Mouse (Mus musculus) embryo, embryonic 10 days (tissue): ENCODE measurements at regions not wholly inside any gene's neighbourhood (a gene's known extent, or its start where the extent isn't known, plus 50 kb on each side); places are given as distances from the start of the nearest gene placed in this dataset.
"Not testable (repeated sequence)": the region's sequence is repeated elsewhere in the genome, so short reads cannot be mapped to it uniquely, and the experiment has no call there.

Source experiments
- DNase-seq: peaks from one replicate; pipeline ENCODE4 v3.0.0-alpha.2; 2015; ENCODE audit warnings: low spot score

DNA sequence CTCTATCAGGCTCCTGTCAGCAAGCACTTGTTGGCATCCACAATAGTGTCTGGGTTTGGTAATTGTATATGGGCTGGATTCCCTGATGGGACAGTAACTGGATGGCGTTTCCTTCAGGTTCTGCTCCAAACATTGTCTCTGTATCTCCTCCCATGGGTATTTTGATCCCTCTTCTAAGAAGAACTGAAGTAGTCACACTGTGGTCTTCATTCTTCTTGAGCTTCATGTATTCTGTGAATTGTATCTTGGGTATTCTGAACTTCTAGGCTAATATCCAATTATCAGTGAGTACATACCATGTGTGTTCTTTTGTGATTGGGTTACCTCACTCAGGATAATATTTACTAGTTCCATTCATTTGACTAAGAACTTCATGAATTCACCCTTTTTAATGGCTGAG, 119.2 kb upstream of the Gm21119 start:
- not testable (repeated sequence) for DNase-seq

DNA sequence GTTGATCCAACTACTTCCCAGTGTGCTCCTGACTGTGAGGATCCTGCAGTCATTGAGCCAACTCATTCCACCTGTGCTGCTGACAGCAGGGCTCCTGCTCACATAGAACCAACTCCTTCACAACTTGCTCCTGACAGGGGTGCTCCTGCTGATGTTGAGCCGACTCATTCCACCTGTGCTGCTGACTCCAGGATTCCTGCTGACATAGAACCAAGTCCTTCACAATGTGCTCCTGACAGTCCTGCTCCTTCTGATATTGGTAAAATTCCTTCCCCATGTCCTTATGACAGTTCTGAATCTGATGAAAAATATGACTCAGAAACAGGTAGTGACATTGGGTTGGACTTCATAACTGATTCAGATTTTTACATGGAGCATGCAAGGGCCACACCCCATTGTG, 100.8 kb upstream of the Gm21119 start:
- peak; percentile 1 for DNase-seq

DNA sequence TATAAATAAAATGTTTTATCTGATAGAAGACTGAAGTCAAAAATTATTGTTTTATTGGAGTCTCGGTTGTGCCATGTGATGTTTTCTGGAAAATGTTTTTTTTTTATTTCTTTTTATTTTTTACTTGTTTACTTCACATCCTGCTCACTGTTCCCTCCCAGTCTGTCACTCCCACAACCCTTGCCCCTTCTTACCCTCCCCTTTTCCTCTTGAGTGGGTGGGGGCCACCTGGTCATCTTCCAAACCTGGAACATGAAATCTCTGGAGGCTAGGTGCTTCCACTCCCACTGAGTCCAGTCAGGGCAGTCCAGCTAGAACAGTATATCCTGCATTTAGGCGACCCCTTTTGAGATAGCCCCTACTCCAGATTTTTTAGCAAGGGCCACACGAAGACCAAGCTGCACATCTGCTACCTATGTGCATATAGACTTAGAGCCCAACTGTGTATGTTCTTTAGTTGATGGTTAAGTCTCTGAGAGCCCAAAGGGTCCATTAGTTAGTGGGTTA, 98.3 kb upstream of the Gm21119 start:
- not testable (repeated sequence) for DNase-seq

DNA sequence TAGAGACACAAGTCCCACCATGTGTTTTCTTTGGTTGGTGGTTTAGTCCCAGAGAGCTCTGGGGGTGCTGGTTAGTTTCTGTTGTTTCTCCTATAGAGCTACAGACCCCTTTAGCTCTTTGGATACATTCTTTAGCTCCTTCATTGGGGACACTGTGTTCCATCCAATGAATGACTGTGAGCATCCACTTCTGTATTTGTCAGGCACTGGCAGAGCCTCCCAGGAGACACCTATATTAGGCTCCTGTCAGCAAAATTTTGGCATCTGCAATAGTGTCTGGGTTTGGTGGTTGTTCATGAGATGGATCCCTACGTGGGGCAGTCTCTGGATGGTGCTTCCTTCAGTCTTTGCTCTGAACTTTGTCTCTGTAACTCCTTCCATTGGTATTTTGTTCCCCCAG, 97.2 kb upstream of the Gm21119 start:
- DNase-seq, result not testable (repeated sequence)

DNA sequence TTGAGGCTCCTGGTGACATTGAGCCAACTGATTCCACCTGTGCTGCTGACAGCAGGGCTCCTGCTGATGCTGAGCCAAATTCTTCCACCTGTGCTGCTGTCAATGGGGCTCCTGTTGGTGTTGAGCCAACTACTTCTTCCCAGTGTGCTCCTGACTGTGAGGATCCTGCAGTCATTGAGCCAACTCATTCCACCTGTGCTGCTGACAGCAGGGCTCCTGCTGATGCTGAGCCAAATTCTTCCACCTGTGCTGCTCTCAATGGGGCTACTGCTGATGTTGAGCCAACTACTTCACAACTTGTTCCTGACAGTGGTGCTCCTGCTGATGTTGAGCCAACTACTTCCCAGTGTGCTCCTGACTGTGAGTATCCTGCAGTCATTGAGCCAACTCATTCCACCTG, 90.2 kb upstream of the Gm21119 start:
- DNase-seq, result not testable (repeated sequence)

DNA sequence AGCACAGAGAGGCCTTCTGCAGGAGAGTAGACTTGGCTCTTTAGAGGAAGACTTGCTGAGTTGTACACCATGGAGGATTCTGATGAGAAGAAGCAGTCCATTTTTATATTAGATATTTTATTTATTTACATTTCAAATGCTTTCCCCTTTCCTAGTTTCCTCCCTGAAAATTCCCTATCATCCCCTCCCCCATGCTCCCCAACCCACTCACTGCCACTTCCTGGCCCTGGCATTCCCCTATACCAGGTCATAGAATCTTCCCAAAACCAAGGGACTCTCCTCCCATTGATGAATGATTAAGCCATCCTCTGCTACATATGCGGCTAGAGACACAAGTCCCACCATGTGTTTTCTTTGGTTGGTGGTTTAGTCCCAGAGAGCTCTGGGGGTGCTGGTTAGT, 85.7 kb upstream of the Gm21119 start:
- DNase-seq, result not testable (repeated sequence)

DNA sequence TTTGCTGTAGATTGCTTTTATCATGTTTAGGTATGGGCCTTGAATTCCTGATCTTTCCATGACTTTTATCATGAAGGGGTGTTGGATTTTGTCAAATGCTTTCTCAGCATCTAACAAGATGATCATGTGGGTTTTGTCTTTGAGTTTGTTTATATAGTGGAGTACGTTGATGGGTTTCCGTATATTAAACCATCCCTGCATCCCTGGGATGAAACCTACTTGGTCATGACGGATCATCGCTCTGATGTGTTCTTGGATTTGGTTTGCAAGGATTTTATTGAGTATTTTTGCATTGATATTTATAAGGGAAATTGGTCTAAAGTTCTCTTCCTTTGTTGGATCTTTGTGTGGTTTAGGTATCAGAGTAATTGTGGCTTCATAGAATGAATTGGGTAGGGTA, 75.7 kb upstream of the Gm21119 start:
- not testable (repeated sequence) for DNase-seq

DNA sequence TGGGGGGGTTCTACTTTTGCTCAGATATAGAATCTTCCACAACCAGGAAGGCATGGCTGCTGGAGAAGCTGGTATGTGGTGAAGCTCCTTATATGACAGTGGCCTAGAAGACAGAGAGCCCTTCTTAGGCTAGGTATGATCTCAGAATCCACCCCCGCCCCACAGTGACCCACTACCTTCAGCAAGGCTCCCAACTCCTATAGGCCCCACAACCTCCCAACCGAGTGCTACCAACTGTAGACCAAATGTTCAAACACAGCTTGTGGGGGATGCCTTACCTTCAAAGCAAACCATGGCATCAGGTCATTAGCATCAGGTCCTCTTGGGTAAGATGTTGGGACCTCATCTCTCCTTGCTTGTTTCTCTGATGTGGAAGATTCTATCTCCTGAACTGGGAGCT, 70.6 kb upstream of the Gm21119 start:
- not testable (repeated sequence) for DNase-seq

DNA sequence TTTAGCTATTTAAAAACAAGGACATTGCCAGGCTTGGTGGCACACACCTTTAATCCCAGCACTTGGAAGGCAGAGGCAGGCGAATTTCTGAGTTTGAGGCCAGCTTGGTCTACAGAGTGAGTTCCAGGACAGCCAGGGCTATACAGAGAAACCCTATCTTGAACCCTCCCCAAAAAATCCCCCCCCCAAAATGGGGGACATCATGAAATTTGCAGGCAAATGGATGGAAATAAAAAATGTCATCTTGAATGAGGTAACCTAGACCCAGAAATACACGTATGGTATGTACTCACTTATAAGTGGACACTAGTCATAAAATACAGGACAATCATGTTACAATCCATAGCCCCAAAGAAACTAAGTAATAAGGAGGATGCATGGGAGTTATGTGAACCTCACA, 69.4 kb upstream of the Gm21119 start:
- not testable (repeated sequence) for DNase-seq

DNA sequence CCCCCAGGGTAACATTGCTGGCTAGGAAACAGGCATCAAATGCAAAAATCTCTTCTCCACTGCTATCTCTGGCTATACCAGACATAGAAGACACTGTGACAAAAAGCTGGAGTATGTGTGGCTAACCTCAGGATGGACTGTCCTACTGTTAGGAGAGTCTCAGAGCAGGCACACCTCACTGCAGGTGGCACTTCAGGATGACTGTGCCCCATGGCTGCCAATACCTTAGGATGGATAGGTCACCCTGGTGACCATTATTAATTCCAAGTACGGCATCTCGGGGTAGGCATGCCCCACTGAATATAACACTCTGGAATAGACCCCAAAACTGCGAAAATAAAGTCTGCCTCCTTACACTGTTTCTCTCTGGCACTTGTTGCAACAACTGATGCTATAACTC, 68.3 kb upstream of the Gm21119 start:
- DNase-seq, result not testable (repeated sequence)

DNA sequence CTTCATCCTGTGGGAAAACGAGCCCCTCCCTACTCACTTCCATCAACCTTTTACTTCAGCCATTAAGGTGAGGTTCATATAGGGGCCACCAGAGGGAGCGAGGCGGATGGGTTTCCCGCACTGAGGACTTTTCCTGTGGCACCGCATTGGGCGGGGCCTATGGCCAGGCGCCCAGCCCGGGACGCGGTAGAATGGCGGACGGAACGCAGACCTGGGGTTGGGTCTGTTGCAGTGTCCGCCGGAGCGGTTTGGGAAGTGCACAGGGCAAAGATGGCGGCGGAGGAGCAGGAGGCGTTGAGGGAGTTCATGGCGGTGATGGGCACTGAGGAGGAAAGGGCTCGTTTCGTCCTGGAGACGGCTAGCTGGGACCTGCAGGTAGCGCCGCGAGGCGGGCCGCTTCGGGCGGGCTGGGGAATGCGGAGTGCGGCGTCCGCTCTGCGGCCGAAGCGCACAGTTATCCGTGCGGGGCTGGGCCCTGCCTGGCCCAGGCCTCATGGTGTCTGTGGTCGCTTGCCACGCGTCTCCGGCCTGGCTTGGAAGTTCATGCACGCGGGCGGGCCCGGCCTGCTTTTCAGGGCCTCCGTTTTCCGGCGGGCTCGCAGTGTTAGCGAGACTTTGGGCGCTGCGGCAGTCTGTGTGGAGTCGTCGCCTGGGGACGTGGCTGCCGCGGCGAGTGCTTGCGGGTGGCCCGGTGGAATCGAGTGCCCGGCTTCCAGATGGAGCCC, 64.5 kb upstream of the Gm21119 start:
- peak; percentile 20 for DNase-seq

DNA sequence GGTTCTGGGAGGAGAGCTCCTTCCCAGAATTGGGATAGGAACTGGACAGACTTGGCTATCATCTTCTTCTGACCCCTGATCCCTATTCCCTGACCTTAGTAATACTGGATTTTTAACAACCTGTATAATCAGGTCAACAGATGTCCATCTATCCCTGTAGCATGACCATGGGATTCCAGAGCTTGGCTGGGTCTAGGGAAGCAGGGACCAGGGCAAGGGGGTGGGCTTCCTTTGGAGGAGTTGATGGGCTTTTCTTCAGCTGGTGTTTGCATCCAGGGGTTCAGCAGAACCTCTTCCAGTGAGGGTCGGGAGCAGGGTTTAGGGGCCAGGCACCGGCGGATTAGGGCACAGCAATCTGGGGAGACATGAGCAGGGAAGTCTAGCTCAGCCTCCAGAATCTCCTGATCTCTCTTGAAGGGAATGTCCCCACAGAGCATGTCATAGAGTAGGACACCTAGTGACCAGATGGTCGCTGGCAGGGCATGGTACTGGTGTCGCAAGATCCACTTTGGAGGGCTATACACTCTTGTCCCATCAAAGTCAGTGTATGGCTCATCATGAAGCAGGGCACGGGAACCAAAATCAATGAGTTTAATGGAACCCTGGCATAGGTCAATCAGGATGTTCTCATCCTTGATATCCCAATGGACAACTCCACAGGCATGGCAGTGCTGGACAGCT, 58.1 kb upstream of the Gm21119 start:
- DNase-seq, result not testable (repeated sequence)

DNA sequence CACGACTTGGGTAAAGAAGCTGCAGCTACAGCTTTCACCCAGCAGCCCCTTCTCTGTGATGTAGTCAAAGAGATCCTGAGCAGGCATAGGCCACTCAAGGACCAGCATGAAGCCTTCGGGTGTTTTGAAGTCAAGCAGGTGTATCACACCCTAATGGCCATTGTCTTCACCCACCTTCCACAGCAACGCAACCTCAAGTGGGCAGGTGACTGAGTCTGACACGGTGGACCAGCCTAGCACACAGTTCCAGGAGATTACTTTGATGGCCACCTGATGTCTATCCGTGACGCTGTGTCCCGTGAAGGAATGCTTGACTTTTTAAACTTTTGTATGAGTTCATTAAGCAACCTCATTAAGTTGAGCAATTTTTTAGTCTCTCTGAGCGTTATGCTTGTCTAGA, 57.5 kb upstream of the Gm21119 start:
- not testable (repeated sequence) for DNase-seq

DNA sequence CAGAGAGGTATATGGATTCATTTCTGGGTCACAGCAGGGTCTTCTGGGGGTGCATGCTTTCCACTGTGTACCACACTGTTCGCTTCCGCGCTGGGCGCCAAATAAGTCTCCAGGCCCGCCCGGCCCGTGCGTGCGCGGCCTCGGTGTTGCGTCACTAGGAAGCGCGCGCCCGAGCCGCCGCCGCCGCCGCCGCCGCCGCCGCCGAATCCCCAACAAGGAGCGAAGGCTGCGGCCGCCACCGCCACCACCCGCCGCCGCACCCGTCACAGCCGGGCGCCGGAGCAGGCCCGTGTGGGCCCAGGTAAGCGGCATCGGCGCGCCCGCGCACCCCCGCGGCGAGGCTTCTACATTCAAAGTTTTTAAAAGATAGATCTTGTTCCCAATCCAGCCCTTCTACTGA, 57.1 kb upstream of the Gm21119 start:
- DNase-seq, result not testable (repeated sequence)
